Mouse (Mus musculus) kidney, postnatal 4 days (tissue): ENCODE data around the gene Msrb3.

Experiments
- DNase-seq, 2 experiments: peaks; one replicate each; pipeline ENCODE4 v3.0.0; 2021; ENCODE audit warnings: mixed read lengths in 2 of 2

Msrb3 gene

DNA sequence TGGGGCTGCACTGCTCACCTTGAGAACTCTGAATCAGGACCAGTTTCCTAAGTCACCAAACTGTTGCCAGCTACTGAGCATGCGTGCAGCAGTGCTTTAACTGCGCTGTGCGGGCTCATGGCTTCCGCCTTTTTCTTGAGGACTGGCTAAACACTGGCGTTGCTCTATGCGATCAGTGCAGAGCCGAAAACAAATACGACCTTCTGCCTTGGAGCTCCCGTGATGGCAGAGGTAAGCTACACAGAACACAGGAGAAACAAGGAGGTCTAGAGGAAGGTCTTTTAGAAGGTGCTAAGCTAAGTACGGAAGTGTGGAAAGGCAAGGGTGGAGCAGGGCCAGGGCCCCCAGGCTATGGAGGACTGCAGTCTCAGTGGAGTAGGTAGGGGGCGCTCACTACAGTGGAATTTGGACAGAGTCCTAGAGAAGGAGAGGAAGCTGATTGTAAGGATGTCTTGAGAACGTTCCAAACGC is 41.3 kb downstream of the Msrb3 start:
- peak; percentile 74 to 77 for DNase-seq

DNA sequence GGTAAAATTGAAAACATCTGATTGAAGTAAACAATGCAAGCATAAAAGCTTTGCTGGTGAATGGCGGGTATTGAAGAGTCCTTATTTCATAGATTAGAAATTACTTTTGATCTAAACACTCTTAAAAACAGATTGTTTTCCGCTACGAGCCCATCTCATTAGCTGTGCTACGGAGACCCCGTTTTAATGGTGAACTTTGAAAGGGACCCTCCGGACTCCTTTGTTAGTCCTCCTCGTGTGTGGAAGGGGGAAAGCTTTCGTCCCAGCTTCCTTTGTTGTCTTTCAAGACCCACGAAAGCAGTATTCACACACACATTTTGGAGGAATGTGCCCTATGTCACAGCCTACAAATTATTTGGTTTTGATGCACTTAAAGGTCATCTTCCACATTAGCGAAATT is 44.6 kb downstream of the Msrb3 start:
- DNase-seq = no peak

DNA sequence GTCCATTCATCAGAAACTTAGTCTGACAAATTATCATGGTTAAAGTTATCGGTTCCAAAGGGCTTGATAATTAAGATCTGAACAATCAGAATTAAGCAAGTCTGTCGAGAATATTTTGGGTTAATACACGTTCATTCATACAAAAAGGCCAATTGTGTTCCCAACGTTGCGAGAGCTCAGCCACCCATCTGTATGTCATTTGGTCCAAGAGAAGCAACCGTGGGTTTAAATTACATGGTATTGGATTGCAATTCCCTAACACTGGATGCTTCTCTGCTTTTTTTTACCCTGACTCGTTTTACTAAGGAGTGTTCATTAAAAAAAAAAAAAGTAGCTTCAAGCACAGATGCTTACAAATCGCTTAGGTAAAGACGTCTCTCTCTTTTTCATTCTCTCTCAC is 45.1 kb downstream of the Msrb3 start:
- no peak for DNase-seq

DNA sequence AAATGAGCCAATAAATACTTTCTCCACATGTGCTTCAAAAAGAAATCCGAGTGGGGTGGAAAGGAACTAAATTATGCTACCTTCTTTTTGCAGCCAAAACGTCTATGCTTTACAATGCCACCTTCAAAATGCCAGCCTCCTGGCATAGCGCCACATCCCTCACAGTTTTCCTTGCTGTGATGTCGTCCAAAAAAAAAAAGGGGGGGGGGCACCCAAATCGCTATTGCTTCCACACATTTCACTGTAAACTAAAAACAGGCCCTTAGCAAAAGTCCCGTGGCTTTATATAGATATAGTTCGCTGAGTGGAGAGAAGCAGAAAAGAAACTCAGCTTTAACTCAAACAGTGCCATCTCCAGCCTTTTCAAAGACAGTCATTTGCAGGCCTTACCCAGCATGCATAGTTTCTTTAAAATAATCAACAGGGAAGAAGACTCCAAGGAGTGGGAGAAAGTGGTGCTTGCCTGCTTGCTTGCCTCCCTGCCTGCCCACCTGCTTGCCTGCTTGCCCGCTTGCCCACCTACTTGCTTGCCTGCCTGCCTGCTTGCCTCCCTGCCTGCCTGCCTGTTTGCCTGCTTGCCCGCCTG is 47.6 kb downstream of the Msrb3 start:
- DNase-seq = no peak

DNA sequence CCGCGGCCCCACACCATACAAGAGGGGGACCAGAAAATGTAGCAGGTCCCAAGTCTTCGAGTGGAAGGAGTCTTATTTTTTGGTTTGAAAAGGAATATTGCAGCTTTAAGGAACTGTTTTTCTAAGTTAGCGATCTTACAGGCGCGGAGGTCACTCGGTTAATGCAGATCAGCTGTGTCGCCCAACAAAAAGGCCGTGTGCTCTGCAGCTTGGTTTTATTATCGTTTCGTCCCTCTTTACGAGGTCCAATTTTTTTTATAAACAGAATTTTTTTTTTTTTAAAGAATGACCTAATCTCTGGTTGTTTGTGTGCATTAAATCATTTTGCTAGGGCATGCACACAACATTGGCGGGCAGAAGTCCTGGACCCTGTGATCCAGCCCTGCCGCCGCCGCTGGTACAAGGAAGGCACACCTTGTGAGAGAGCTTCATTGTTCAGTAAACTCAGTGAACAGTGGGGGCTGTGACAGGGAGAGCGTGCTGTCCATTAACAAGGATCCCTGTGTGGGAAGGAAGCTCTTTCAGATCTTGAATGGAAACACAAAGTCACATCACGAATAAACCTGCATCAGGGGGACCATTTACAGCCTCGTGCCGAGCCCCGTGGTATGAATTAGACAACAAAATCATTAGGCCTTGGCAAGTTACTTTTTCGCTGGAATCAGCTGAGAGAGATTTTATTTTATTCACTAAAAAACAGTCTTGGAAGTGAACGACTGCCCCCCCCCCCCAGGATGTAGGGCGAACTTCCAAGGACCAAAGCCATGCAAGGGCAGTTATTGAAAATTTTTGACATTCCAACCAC is 48.3 kb downstream of the Msrb3 start:
- DNase-seq = peak; percentile 74 to 78

DNA sequence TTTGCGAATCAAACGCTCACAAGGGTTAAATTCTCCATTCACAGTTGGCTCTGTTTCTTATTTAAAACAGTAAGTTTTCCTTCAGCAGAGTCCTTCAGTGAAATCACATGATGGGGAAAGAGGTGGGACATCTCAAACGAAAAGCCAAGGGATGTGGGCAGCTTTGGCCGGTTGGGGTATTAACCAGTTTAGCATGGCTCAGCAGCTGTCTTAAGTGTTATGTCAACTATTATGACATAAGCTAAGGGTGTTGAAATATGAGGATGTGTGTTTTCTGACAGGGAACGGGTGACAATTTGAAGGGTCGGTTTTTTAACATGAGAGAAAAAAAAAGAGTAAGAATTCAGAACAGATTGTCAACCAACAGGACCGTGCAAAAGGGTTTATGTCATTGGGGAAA is 50.2 kb downstream of the Msrb3 start:
- DNase-seq = no peak

DNA sequence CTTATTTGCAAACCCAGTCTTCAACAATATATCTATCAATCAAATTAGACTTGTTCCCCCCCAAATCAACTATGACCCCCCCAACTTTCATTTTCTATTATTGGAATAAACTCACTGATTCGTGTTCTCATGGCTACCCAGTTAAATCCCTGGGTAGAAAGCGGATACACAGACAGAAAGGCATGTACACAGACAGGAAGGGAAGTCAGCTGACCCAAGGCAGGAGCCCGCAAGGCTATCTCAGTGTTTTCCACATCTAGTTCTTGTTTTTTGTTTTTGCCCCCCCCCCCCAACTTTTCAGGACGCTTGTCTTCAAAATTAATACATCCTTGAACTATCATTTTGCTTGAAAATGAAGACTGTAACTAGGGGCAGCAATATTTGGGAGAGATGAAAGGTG is 51.1 kb downstream of the Msrb3 start:
- DNase-seq = no peak

DNA sequence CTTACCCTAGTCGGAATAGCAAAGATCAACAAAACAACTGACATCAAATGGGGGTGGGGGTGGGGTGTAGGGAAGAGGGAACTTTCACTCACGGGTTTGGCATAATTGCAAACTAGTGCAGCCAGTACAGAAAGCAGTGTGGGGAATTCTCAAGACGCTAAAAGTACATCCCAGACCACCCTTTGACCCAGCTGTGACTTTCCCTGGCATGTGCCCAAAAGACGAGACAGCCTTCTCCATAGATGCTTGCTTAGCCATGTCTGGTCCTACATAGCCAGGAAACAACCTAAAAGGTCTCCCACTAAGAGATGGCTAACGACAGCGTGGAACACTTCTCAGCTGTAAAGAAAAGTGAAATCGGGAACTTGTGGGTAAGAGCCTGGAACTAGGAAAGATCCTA is 58.9 kb downstream of the Msrb3 start:
- peak in 1 of 2 experiments; percentile 27 for DNase-seq

DNA sequence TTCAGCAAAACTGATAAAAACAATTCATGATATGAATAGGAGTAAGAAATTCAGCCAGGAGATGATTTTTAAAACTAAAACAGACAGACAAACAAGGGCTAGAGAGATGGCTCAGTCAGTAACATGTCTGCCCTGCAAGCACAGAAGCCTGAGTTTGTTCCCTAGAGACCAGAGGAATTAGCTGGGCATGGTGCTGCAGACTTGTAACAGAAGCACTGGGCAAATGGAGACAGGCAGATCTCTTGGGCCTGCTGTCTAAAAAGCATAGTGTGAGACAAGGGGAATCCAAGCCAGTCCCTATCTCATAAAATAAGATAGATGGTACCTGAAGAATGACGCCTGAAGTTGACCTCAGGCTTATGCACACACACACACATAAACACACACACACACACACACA is 64.4 kb downstream of the Msrb3 start:
- no peak for DNase-seq

DNA sequence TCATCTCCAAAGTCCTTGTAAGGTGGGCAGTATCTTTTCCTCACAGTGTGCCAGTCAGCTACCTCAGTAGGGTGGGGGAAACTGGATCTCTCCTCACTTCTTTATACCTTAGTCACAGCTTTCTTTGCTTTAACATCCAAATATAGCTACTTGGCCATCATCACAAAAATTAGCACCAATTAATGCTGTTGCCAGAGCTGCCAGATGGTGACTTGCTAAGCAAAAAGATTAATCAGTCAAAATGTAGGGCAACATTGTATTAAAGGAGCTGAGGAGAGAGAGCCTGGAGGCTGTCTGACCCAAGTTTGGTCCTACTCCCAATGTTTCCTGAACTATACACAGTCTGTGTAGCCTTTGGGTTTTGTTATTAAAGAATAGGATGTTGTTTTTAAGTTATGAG is 65.1 kb downstream of the Msrb3 start:
- no peak for DNase-seq

DNA sequence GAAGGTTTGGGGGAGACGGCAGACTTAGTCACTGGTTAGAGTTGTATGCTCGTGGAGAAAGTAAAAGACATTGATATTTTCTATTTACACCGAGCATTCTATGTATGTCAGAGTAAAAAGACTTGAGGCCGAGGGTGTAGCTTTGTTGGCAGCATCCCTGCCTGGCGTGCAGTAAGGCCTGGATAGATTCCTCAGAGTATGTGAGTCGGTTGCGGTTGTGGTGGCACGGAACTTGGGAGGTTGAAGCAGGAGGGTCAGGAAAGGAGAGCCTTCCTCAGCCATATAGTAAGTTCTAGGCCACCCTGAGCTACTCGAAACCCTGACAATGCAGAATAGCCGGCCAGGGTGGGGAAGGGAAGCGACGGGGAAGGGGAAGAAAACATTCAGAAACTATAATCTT is 71.1 kb downstream of the Msrb3 start:
- DNase-seq = no peak

DNA sequence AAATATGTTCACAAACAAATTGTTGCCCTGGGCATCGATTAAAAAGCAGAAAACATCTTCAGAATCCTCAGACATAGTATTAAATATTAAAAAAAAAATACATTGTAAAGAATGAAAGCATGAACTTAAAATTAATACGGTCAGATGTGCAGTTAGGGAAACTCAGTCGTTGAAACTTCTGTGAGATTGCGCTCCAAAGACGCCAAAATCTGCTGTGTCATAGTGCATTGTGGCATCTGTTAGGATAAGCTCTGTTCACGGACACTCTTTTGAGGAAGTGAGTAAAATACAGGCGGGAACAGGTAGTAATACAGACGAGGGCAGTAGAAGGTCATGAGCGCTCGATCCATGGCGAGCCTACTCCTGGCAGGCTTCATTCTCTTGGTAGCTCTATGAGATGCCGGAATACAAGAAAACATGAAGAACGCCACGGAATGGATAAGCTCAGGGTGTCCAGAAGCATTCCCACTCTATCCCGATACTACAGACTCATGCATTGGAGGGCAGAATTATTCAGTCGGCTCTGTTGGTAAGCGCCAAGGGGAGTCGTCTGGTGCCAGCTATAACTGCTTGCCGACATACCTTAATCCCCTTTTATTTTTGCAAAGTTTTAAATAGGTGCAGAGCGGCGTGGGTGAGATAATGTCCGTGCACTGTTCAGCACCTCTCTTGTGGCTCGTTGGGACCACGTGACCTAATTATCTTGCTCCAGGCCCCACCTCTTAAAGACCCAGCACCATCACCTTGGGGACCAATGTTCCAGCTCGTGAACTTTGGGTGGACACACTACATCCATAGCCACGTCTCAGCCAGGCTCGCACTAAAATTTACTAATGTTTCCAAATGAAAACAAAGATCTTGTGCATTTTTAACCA is 71.9 kb downstream of the Msrb3 start:
- no peak for DNase-seq

DNA sequence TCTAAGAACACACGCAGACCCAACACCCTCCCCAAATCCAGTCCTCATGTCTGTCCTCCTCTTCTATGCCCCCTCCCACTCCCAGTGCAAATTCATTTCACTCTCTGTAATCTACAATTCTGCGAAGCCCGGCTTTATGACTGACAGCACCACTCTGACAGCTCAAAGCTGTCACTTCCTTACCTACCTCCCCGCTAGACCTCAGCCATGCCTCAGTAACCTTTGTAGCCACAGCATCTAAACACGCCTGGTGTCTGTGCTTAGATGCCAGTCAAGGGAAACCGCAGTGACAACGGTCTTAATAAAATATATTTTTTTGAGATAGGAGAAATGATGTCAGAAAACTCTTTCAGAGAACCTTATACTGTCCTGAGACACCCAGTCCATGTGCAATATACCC is 72.5 kb downstream of the Msrb3 start:
- no peak for DNase-seq

DNA sequence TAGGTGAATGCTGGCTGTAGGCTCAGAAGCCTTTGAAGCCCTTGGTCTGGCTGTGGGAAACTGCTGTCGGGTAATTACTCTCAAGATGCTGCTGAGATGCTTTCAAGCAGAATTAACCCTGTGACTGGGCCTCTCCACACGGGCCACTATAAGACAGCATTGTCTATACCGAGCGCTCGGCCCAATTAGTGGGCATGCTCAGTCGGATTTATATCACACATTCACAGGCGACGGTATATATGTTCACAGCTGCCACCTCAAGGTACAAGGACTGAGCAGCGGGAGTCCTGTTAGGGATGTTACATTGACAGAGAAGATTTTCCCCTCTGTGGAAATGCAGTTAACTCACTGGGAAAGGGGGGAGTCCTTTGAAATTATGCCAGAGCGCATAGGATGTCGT is 73.3 kb downstream of the Msrb3 start:
- DNase-seq = no peak

DNA sequence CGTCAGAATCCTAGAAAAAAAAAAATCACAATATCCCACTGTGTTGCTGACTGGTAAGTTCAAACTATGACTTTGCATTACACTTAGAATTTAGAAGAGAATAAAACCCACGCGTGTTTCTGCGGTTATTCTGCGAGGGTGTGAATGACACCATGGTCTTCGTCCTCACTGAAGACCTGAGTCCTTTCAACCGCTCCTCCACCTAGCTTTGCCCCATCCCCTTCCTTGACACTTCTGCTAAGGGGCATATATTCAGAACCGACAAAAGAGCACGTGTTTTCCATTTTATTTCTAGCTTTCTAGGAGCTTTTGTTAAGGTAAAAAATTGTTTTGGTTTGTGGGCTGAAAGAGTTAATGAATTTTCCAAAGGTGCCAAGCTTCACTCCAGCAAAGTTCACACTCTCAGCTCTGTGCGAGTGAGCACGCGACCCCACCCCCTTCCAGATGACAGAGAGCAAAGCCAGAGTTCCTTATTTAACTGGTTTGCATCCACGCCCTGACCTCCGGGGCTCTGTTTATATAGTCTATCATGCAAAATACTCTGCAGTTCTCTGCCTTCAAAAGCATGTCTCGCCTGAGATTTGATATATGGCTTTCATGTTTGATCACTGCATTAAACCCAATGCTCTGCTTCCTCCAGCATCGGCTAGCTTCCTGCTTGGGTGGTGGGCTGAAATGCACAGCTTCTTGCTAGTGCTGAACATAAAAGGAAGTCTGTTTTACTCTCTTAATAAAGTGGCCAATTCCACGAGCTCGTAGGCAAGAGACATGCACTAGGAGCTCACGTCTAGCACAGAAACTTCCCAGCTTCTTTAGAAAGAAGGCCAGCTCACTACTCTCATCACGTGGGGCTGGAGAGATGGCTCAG is 77.2 kb downstream of the Msrb3 start:
- DNase-seq = peak; percentile 48 to 59

DNA sequence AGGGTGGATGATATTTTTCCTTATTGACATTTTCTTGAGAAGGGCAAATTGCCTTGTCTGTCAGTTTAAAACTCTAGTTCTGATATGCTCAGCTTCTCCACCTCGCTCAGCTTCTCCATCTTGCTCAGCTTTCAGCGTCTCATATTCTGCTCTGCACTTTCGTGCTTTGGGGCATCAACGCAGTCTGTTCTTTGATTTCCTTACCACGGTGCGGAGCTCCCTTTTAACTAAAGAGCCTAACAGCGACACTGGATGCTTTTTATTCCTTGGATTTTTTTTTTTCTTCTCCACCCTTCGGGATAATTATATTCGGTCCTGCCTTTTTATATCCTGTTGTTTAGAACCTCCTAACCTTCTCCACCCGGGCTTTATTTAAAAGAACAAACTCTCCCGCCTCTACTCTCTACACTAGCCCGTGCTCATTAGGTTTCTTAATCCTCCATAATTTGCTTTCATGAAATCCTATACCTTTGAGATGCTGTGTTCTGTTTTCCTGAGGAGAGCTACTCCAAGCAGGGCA is 78.1 kb downstream of the Msrb3 start:
- DNase-seq = no peak

DNA sequence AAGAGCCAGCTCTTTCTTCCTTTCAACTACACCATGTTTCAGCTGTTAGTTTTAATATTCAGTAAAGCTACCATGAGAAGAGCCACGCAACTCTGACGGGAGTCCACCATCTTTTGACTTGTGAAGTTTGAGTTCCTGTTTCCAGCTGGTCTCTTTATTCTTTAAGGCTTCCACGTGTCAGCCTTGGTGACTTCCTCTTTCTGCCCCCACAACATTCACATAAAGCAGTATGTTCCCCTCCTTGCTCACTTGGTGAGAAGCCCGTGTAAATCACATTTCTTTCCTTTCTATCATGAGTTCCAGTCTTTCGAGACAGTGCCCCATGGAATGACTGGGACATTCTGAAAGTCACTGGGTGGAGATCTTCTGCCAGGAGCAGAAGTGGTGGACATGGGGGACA is 83.6 kb downstream of the Msrb3 start:
- DNase-seq = no peak

DNA sequence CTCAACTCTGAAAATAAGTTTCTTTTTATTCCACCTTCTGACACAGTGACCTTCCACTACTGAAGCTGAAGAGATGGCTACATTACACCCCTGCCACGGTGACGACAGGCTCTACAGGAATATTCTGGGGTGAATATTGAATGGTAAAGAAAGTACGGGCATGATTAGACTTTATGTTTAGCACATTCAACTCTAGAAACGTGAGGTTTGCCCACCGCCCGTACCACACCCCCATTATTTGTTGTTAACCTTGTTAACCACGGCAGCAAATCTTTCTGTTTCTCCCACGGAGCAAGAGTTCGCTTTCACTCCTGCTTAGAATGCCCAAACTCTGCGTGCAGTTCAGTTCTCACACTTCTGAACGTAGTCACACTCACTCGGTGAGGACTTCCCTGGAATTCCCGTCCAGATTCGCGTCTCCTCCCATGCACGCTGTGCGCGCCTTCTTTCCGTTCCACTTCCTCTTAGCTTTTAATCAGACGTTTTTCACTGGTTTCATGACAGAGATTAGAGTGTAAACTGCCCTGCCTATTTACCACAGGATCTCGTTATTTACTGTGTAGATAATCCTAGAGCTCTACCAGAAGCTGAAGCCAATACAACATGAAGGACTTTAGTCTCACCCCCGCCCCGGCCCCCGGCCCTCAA is 87.0 kb downstream of the Msrb3 start:
- peak; percentile 51 to 67 for DNase-seq

DNA sequence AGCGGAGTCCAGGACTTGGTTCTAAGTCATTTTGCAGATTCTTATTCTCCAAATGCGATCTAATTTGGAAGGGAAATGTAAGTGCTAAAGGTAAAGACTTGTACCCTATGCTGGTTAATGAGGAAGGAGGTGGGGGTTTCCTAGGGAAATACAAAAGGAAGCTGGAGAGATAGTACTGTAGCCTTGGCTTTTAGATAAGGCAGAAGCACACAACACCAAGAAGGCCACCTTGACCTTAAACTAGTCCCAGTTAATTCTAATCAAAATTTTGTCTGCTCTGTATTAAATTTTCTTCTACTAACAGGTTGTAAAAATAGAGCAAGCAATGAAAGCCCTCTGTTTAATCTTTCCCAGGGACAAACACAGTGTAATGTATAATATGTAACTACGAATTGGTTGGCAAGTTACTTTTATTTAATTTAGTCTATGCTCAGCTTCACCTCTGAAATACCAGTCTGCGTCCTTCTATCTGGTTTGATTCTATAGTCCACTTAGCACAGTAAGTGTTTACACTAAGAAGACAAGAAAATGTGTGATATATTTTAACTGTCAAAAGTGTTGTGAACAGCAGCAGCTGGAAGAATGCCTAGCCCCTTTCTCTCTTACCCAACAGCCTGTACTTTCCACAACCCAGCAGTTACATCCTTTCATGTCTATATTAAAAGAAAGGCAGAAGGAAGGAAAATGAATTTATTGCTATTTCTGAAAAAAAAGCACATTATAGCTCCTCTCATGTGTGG is 87.9 kb downstream of the Msrb3 start:
- no peak for DNase-seq

DNA sequence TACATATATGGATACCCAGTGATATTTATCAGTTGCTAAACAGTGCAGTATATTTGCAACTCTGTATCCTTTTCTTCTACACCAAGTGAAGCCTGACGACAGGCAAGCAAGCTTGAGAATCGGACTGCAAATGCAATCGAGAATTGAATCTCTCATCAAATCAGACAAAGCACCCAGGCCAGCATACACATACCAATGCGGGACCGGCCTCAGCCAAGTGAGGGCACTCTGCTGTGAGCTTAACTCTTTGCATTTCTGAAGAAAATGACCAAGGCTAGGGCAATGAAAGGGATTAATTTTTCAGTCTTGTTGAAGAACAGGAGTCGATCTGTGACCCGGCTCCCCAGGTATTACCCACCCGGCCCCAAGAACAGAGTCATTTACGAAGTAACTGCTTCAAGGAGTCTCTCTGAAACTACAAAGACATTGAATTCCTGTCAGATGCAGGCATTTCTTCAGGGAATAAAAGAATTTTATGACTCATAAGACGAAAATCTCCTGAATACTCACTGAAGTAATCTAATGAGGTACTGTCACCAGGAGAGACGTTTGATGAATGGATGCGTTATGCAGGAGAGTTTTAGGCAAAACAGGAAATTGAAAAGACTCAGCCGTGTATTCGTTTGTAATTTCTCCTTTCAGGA is 88.7 kb downstream of the Msrb3 start:
- DNase-seq = no peak

DNA sequence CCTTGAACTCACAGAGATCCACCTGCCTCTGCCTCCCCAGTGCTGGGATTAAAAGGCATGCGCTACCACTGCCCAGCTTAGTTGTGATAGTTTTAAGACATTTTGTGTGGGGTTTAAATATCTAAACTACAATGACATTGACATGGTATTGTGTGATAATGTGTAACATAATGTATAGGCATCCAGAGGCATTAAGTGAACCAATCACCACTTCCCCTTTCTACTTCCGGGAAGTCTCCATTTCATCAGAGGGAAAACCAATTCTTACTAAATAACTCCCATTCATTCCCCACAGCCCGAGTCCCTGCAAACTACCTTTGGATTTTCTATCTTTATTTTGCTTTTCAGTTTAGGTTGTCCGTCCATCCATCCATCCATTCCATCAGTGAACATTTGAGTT is 90.7 kb downstream of the Msrb3 start:
- no peak for DNase-seq
